Mouse (Mus musculus): ENCODE data around the gene A230050P20Rik.

GRCm38 (mm10) chr9:20830901-20831643, 37.4 kb upstream of the A230050P20Rik start:
- TF ChIP-seq GATA1 (IDR thresholded peaks at IDR 0.05; ENCODE audit: low read length) (no peak), TAL1 (IDR thresholded peaks at IDR 0.05; ENCODE audit: low read length) (no peak)

Measured in erythroblast, embryonic 14.5 days (primary cell).